Mouse (Mus musculus) cortical plate, adult 2 months (tissue): ENCODE measurements around the gene Nfkbil1. TPM values are rescaled to one million over a fixed set of nuclear protein-coding genes. Genes with fewer than 3 reads are reported as not detected.

Experiments
- H3K27ac ChIP-seq: fragments of 200-500 bp; 2 replicates; pipeline ENCODE4 v1.5.1; 2012; ENCODE audit warnings: low read length, control low read depth, inconsistent platforms; ENCODE audit not compliant: insufficient read depth
- H3K4me1 ChIP-seq: fragments of 200-500 bp; 2 replicates; pipeline ENCODE4 v1.6.1; 2011; ENCODE audit warnings: low read length; ENCODE audit not compliant: control insufficient read depth, insufficient read depth
- H3K4me3 ChIP-seq: fragments of 200-500 bp; 2 replicates; pipeline ENCODE4 v1.5.1; 2011; ENCODE audit warnings: mild to moderate bottlenecking, low read length, control low read depth; ENCODE audit not compliant: insufficient read depth
- CTCF ChIP-seq: fragments of 200-500 bp; IDR thresholded peaks from 2 replicates; pipeline ENCODE4 v1.5.1; 2011; ENCODE audit warnings: mild to moderate bottlenecking, control low read depth, low read length; ENCODE audit not compliant: insufficient read depth; ENCODE audit errors: extremely low read depth
- POLR2A ChIP-seq: fragments of 200-500 bp; IDR thresholded peaks from 2 replicates; pipeline ENCODE4 v1.6.1; 2011; ENCODE audit warnings: mild to moderate bottlenecking, low read length, control low read depth; ENCODE audit not compliant: insufficient read depth; ENCODE audit errors: extremely low read depth
- polyA plus RNA-seq: library from polyadenylated mRNA; depleted of rRNA; stranded (reverse); fragments of >200 nt; gene quantifications from 2 replicates; pipeline ENCODE4 v1.2.3, GENCODE M21; 2012

The Nfkbil1 gene
- polyA plus RNA-seq, 1 experiment, result 12.2 TPM

- H3K27ac ChIP-seq, result no peak overlapping the region
- no peaks in the 10 kb centered on the region for H3K4me1 ChIP-seq
- TF ChIP-seq POLR2A, result no peak
- no peak for TF ChIP-seq CTCF
These were observed 27.9 kb upstream of the Nfkbil1 start for GRCm38 (mm10) chr17:35263523-35263883.

DNA sequence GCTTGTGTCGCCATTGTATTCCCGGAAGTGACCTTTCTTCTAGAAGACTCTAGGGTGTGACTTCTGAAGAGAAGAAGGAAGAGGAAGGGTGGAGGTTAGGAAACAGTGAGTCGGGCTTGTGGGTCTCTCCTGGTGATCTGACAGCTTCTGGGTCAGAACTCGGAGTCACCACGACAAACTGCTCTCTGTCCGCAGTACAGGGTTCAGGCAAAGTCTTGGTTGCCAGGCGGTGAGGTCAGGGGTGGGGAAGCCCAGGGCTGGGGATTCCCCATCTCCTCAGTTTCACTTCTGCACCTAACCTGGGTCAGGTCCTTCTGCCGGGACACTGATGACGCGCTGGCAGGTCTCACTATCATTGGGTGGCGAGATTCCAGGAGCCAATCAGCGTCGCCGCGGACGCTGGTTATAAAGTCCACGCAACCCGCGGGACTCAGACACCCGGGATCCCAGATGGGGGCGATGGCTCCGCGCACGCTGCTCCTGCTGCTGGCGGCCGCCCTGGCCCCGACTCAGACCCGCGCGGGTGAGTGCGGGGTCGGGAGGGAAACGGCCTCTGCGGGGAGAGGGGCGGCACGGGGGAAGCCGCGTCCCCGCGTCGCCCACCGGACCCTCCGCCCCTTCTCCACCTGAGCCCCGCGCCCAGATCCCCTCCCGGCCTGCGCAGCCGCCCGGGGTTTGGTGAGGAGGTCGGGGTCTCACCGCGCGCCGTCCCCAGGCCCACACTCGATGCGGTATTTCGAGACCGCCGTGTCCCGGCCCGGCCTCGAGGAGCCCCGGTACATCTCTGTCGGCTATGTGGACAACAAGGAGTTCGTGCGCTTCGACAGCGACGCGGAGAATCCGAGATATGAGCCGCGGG is 27.3 kb upstream of the Nfkbil1 start, which contains the start of gene H2-D1:
Gene H2-D1, plus strand, starts transcription at position 67 of the 859 bp plus-strand sequence.
- H3K4me3 ChIP-seq, result peak within 1 kb of the TSS; percentile 11
- TF ChIP-seq POLR2A (peak; percentile 84), CTCF (no peak)
- H3K4me1 ChIP-seq, result no peaks in the 10 kb centered on the region
- H3K27ac ChIP-seq, result no peak within 1 kb of the TSS

More at GRCm38 (mm10) chr17:35263523-35263883, 27.9 kb upstream of the Nfkbil1 start:
- peak overlapping the region; percentile 11 for H3K4me3 ChIP-seq

DNA sequence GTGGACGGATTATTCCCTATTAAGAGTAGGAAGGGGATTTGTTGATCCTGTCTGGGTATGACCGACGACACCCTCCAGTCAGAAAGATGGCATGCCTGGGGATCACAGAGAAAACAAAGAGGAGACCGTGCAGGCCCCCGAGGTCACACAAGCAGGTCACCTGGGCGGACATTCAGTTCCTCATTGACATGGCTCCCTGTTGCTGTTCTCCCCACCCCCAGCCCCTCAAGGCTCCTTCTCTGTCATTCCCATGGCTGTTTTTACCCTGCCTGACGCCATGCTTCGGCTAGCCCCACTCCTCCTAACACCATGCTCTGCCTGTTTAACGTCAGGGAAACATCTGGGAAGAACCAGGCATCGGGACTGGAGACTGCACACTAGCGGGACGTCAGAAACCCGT is 26.1 kb upstream of the Nfkbil1 start:
- Histone ChIP-seq H3K27ac (no peak overlapping the region), H3K4me3 (no peak overlapping the region), H3K4me1 (no peaks in the 10 kb centered on the region)
- TF ChIP-seq POLR2A, result no peak
- no peak for TF ChIP-seq CTCF

DNA sequence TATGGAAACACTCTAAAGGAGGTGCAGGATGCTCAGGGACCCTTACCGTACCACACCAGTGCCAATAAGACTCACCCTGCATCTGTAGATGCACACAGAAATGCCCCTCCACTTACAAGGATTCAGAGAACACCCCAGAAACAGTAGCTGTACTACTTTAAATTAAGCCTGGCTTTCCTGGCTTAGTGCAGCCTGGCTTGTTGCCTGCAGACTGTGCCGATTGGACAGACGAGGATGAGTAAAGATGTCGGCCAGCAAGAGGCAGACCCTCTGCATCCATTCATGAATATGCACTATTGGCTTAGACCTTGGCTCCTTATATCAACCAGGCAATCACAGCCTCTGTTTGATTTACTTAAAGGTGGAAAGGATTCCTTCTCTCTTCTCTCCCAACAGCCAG is 24.0 kb upstream of the Nfkbil1 start:
- TF ChIP-seq POLR2A, result no peak
- no peak for TF ChIP-seq CTCF
- Histone ChIP-seq H3K4me3 (no peak overlapping the region), H3K4me1 (no peaks in the 10 kb centered on the region), H3K27ac (no peak overlapping the region)

- Histone ChIP-seq H3K4me3 (no peak overlapping the region), H3K27ac (no peak overlapping the region), H3K4me1 (no peaks in the 10 kb centered on the region)
- TF ChIP-seq CTCF, result no peak
- TF ChIP-seq POLR2A, result no peak
These were observed 23.2 kb upstream of the Nfkbil1 start for GRCm38 (mm10) chr17:35258492-35259478.

DNA sequence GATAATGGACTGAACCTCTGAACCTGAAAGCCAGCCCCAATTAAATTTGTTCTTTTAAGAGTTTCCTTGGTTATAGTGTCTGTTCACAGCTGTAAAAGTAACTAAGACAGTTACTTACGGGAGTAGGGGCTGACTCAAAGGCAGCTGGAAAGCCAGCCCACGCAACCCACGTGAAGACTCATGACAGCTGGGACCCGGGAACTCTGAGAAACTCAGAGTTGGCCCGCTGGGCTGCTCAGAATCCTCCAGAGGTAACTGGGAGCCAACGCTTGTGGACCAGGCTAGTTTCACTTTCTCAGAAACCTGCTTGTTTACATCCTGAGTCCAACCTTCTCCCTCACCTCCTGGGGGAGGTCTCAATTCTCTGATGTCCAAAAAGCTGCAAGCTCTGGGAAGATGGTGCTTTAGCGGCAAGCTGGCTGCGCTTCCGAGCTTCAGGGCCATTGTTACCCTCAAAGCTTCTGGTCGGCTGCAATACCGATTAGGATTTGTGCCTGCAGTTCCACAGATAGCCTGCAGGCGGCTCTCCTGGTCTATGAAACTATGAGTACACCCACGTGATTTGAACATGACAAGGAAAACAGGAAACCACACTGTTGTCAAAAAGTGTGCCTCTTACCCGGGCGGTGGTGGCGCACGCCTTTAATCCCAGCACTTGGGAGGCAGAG is 22.4 kb upstream of the Nfkbil1 start:
- H3K4me3 ChIP-seq, result peak overlapping the region; percentile 17; the same call in 1 of the 2 replicates
- TF ChIP-seq CTCF (peak; percentile 82), POLR2A (no peak)
- H3K27ac ChIP-seq, result no peak overlapping the region

GRCm38 (mm10) chr17:35257378-35257777 is 21.8 kb upstream of the Nfkbil1 start:
- TF ChIP-seq CTCF (no peak), POLR2A (no peak)

More for the DNA sequence above, 22.4 kb upstream of the Nfkbil1 start:
- H3K4me1 ChIP-seq, result no peaks in the 10 kb centered on the region

DNA sequence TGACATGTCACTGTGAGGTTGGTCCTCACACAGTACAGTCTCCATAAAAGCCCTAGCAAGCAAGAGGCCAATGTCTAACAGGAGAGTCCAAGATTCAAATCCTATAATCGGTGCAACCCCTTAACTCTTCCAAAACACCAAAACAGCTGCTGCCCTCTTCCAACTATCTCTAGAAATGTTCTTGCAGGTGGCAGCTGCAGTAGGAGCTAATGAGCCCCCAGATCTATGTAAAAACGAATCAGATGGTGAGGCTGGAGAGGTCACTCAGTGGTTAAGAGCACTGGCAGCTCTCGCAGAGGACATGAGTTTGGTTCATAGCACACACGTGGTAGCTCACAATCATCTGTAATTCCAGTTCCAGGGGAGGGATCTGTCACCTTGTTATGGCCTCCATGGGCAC is 20.1 kb upstream of the Nfkbil1 start:
- Histone ChIP-seq H3K4me1 (no peaks in the 10 kb centered on the region), H3K27ac (no peak overlapping the region), H3K4me3 (no peak overlapping the region)
- TF ChIP-seq CTCF (no peak), POLR2A (no peak)

More at GRCm38 (mm10) chr17:35257378-35257777, 21.8 kb upstream of the Nfkbil1 start:
- no peaks in the 10 kb centered on the region for H3K4me1 ChIP-seq
- H3K27ac ChIP-seq, result no peak overlapping the region
- no peak overlapping the region for H3K4me3 ChIP-seq

DNA sequence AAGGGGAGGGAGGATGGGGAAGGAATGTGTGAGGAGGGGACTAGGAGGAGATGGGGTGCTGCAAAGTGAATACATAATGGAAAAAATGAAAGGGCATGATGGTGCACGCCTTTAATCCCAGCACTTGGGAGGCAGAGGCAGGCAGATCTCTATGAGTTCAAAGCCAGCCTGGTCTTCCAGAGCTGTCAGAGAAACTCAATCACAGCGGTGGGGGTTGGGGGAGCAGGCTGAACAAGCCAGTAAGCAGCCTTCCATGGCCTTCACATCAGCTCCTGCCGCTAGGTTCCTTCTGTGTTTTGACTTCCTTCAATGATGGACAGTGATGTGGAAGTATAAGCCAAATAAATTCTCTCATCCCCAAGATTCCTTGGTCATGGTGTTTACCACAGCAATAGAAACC is 19.7 kb upstream of the Nfkbil1 start:
- Histone ChIP-seq H3K4me1 (no peaks in the 10 kb centered on the region), H3K27ac (no peak overlapping the region), H3K4me3 (no peak overlapping the region)
- TF ChIP-seq POLR2A, result no peak
- TF ChIP-seq CTCF, result no peak
